Mouse (Mus musculus) embryo, embryonic 10.5 days (tissue): Measurements from ENCODE around the gene Gli3.

Experiments used
- DNase-seq: peaks from one replicate; pipeline ENCODE4 v3.0.0-alpha.2; 2015; ENCODE audit warnings: low spot score

The Gli3 gene

GRCm38 (mm10) chr13:15462830-15463491 lies at the start of gene Gli3:
Gene Gli3 (plus strand): TSS chr13:15463235.
- DNase-seq, result peak; percentile 89

DNA sequence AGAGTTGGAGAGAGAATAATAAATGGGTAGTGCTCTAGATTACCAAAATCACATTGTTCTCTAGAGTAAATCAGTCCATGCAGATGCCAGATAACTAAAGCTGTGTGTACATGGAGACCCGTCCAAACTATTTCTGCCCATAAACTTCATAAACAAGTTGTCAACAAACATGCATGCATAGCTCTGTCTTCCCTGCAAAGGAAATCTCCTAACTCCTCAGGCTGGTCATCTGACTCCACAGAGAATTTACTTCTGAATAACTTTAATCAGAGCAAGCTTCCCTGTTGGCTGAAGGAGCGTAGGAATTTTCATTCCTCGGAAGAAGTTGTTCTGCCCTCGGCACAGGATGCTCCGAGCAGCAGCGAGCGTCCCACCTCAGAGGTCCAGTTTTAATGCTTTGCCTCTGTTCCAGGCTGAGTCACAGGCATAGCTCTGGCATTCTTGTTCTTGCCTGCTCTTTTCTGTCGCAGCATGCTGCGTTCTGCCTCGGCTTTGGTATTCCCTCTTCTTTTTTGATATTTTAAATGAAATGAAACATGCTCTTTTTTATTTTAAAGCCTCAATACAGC lies 41.8 kb upstream of the Gli3 start:
- no peak for DNase-seq

DNA sequence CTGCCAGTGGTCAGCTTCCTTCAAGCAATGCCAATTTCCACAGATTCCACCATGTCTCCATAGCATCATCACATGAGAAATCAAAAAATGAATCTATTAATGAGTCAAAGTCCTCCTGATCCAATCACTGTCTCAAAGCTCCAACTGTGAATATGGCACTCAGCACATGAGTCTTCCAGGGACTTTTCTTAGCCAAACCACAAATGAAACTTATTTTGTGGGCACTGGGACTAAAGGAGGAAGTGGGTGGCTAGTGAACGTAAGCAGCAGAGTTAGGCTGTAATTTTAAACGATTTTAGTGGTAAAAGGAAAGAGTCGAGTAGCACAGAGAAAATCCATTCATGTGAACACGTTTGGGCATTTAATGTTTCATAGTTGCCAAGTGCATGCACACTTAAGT lies 21.0 kb upstream of the Gli3 start:
- DNase-seq, result no peak

DNA sequence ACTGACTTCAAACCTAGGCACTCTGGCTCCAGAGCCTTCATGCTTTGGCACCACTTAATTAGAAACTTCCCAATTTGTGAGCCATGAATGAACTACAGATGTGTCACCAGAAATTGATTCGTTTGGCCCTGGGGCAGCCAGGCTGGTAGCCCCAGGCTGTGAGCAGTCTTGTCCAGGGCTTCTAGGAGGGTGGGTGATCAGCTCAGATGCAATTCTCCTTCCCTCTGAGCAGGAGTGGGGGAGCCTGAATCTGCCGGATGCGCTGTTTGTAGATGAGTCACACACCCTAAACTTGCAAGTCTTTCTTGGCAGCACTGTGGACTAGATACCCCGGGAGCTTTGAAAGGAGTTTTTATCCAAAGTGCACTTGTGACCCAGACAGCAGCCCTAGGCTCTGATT lies 18.7 kb upstream of the Gli3 start:
- DNase-seq, result no peak

GRCm38 (mm10) chr13:15445591-15445990 lies 17.4 kb upstream of the Gli3 start:
- DNase-seq, result no peak

DNA sequence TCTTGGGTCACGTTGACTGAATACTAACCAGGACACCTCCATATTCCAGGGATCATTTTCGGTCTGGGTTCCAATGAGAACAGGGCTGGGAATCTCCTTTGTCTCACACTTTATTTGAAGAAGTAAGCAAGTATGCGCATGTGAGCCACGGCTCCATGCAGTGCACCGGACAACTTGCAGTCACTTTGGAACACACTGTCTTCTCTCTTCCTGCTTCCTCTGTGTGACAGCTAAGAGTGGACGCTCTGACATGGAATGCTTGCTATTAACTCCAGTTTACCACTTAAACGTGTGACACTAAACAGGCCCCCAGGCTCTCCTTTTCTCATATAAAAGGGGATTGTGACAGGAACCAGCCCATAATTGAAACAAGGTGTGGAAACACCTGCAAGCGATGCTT lies 17.0 kb upstream of the Gli3 start:
- no peak for DNase-seq

DNA sequence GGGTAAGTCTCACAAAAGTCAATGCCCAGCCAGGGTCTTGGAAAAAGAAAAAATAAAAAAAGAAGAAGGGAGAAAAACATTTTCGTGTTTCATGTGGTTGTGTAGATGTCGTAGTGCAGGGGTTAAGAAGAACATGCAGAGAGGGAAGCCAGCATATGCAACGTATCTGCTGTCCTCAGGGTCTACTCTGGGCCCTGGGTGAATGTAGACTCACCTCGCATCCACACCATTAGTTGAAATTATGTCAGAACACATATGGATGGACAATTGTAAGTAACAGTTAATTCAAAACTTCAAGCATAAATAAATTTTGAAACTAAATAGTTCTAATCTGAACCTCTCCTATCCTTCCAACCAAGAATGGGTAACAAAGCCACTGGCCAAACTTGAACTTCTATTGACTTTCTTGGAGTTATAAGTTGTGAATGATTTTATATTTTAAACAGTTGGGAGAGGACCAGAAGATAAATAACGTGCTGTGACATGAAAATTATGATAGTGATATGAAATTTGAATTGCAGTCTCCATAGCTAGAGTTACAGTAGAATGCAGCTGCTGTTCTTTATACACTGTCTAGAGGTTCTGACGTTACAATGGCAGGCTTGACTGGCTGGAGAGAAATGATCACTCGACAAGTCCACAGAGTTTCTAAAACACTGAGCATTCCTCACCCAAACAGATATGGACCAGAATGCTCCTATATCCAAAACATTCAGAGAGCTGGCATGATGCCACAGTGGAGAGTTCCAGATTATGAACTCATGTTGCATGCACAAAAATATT lies 16.1 kb upstream of the Gli3 start:
- no peak for DNase-seq

DNA sequence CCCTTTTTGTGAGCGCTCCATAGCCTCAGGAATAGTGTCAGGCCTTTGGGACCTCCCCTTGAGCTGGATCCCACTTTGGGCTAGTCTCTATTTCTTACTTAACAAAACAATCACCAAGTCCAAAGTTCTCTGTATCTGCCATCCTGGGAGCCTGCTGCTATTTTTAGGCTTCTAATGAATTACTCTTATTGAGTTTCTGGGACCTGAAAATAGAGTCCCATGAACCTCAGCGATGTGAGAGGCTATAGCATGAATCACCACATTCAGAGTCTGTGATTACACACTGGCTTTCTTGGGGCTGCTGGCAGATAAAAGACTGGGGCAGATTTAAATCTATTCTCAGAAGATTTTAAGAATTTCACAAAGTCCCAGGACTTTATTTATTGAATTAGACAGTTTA lies 12.1 kb upstream of the Gli3 start:
- DNase-seq, result no peak

GRCm38 (mm10) chr13:15457841-15458240 lies 5.2 kb upstream of the Gli3 start:
- no peak for DNase-seq

DNA sequence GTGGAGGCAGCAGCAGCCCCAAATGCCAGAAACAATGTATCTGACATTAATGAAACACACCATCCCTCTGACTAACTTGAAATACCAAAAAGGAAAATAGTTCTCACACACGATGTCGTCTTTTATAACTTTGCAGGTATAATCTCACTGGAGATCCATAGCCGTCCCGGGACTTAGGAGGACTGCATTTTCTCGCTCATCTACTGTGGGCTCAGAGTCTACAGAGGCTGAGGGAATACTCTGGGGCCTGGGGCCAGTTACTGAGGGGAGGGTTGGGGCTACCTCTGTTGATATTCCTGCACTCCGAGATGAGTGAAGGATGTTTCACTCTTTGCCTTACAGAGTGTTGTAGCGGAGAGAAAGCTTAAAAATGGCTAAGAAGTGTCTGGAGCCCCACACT lies 1.1 kb upstream of the Gli3 start:
- no peak for DNase-seq

GRCm38 (mm10) chr13:15463492-15464080 lies 551 bp downstream of the Gli3 start:
- peak; percentile 89 for DNase-seq

GRCm38 (mm10) chr13:15464081-15464526 lies 1.1 kb downstream of the Gli3 start:
- DNase-seq, result peak; percentile 66

- DNase-seq, result peak; percentile 74
Observed at GRCm38 (mm10) chr13:15464741-15465250, 1.8 kb downstream of the Gli3 start.

- no peak for DNase-seq
Observed at GRCm38 (mm10) chr13:15466496-15466895, 3.5 kb downstream of the Gli3 start.

DNA sequence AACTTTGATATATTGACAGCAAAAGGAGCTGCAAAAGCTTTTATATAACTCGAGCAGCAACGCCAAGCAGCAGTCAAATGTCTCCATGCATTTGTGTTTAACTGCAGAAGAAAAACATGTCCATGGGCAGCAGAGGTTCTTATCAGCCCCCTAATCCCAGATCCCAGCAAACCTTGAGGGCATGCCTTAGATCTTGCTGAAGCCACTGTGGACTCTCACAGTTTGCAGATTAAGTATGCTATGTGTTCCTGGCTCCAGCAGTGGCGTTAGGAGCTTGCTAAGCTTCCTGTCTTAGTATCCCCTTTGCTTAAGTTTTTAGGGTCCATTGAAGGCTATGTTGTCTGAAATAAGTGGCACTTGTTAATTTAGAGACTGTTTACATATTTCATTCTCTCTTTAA lies 4.4 kb downstream of the Gli3 start:
- DNase-seq, result peak; percentile 61

- peak; percentile 55 for DNase-seq
Observed at GRCm38 (mm10) chr13:15468421-15468820, 5.4 kb downstream of the Gli3 start.

DNA sequence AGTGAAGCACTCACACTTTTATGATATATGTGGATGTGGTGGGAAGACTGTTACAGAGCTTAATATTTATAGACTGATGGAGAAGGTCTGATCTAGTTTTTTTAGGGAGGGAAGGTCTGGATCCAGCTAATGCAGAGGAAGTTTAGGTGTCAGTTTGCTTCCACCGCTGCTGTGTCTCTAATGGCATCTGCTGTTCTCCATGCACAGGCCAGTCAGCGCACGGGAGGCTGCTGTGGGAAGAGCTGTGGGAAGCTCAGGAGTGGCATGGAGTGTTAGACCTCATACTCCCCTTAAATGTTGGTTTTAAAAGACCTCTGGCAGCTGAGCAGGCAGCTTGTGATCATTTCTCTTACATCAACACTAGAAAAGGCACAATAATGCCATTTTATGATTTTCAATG lies 7.0 kb downstream of the Gli3 start:
- DNase-seq, result no peak

- no peak for DNase-seq
Observed at GRCm38 (mm10) chr13:15472712-15473111, 9.7 kb downstream of the Gli3 start.

GRCm38 (mm10) chr13:15474393-15474792 lies 11.4 kb downstream of the Gli3 start:
- no peak for DNase-seq

- peak; percentile 71 for DNase-seq
Observed at GRCm38 (mm10) chr13:15486033-15486891, 23.2 kb downstream of the Gli3 start.

DNA sequence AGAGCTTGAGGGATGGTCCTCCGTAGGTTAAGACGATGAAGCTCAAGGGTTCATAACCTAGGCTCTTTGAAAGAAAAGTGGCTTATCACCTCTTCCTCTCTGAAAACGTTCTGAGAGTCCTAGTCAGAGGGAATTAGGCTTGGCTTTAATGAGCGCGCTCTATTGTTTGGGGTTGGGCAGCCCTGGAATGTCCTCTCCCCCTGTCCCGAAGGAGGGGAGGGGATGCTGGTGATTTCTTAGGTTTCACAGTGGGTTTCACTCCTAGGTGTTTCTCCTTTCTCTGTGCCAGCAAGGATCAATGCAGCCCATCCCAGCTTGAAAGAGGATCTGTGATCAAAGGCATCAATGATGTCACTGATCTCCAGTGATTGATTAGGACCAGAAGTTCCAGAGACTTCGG lies 24.3 kb downstream of the Gli3 start:
- peak; percentile 52 for DNase-seq

DNA sequence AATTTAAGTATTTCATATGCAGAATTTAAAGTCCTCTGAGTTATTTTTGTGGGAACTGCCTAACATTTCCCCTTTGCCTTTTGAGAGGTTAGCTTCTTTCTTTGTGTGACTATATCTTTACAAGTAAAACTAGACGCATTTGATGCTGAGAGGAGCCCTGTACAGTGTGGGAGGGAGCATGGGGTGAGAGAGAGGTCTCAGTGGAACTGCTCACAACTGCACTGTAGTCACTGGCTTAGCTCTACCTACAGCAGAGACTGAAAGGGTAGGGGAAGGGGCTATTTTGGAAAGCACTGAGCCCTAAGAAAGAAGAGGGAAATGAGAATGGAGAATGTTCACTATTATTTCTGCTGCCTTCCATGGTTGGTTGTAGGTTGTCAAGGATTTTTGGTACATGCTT lies 25.0 kb downstream of the Gli3 start:
- DNase-seq, result no peak
